Mouse (Mus musculus) c-Kit-positive CD71-negative TER-119-negative erythroid progenitor cells, embryonic 14.5 days (primary cell): ENCODE results near the gene Cd72.
A peak's percentile ranks its signal among the peaks of the same experiment; 100 is the strongest.

Experiments
- DNase-seq: peaks from one replicate; pipeline ENCODE4 v3.0.0-alpha.2; 2013; ENCODE audit warnings: low read depth

Cd72 gene

GRCm38 (mm10) chr4:43478534-43478858, 24.1 kb upstream of the Cd72 start:
- DNase-seq: no peak

- peak; percentile 87 for DNase-seq
Observed at GRCm38 (mm10) chr4:43477857-43478533, 23.6 kb upstream of the Cd72 start.

DNA sequence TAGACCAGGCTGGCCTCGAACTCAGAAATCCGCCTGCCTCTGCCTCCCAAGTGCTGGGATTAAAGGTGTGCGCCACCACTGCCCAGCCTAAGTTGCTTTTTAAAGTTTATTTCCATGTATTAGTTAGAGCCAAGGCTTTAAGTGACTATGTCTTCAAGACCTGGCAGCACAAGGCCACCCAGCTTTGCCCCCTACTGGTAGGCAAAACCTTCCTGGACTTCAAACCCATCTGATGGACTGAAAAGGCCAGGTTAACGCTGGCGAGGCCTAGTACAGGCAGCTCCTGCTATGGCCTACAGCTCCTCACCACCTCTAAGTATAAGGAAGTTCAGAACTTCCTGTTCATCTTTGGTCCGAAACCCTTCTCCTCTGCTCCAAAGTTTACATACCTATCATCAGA, 22.2 kb upstream of the Cd72 start:
- DNase-seq: no peak

DNA sequence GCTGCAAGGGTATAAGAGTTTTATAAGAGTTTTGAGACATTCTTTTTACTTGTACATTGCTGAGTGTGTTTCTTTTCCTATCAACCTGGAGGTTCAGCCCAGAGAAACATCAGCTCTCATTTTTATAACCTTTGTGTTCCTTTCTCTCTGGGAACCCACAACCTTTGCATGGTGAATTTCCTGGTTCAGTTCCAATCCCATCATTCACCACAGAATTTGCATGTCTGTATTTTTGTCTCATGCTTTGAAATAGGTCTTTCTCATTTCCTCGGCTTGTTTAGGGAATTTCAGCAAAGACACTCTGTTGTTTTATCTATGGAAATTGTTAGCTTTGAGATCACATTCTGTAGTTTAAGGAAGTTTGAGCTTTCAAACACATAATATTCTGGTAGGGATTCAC, 19.2 kb upstream of the Cd72 start:
- DNase-seq: no peak

DNA sequence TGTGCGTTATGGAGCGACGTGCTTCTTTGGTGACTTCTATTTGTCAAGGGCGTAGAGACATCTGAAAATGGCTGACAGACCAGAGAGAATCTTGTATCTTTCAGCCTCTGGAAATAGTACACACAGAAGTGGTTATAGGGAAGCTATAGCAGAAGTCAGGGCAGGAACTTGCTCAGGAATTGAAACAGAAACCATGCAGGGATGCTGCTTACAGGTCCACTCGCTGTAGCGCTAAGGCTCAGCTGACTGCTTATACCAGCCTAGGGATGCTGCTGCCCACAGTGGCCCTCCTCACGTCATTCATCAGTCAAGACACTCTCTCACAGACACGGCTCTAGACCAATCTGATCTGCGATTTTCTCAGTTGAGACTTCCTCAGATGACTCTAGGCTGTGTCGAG, 15.9 kb upstream of the Cd72 start:
- DNase-seq: no peak

DNA sequence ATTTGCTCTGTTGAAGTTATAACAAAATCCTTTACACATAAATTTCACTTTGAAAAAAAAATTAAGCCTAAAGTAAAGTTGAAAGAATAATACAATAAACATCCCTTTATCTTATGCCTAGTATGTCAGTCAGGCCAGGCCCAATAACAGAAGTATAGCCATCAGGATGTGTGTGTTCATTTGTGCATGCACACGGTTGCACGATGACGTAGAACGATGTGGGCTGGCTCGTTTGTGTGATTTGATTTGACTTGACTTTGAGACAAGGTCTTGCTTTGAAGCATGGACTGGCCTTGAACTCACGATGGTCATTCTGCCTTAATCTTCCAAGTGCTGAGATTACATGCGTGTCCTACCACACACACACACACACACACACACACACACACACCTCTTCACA, 12.4 kb upstream of the Cd72 start:
- no peak for DNase-seq

DNA sequence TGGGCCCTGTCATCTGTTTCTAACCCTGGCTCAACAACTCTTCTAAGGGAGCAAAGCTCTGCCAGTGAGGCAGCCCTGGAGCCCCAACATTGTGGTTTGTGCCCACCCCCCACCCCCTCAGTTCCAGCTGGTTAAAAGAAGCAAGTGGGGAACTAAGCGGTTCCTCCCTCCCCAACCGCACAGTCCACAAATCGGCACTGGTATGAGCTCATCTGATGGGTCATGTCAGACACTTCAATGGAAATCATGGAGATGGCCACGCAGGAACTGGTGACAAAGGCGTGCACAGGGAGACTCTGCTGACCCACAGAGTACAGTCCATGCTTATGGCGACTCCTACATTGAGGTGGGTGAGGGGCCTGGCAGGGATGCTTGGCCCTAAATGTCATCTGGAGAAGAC, 11.5 kb upstream of the Cd72 start:
- no peak for DNase-seq

GRCm38 (mm10) chr4:43463102-43463501, 8.7 kb upstream of the Cd72 start:
- DNase-seq: no peak

GRCm38 (mm10) chr4:43457124-43457523, 2.7 kb upstream of the Cd72 start:
- no peak for DNase-seq

GRCm38 (mm10) chr4:43456470-43456869, 2.0 kb upstream of the Cd72 start:
- no peak for DNase-seq

DNA sequence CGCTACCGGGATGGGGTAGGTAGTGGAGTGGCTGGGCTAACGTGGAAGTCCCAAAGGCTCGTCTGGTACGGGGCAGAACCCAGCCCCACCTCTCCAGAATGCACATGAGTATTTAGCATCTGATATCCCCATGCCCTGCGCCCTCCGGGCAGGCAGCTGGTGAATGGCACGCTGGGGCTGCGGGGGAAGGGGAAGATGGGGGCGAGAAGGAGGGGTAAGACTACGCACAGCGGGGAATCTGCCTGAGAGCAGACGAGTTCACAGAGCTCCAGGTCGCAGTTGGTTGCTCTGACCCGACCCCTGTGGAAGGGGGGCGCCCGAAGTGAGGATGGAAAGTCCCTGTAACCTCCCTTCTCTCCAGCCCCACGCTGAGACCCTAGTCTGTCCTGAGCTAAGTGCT, 1.0 kb downstream of the Cd72 start:
- no peak for DNase-seq

DNA sequence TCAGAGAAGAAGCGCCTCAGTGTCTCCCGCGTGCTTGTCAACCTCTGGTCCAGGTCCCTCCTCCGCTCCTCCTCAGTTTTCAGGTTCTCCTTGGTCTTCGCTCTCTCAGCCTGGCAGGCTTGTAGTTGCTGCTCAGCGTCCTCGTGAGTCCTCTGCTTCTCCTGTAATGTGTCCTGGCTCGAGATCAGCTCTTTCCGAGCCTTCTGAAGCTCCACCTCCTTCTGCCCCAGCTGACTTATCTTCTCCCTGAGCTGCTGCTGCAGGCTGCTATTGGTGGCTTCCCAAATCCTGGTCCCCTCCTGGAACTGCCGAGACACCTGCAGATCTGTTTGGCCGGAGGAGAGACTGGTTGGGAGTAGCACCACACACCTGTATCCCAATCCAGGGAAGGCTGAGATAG, 2.1 kb downstream of the Cd72 start:
- DNase-seq: no peak

GRCm38 (mm10) chr4:43448554-43448953, 5.9 kb downstream of the Cd72 start:
- DNase-seq: no peak

DNA sequence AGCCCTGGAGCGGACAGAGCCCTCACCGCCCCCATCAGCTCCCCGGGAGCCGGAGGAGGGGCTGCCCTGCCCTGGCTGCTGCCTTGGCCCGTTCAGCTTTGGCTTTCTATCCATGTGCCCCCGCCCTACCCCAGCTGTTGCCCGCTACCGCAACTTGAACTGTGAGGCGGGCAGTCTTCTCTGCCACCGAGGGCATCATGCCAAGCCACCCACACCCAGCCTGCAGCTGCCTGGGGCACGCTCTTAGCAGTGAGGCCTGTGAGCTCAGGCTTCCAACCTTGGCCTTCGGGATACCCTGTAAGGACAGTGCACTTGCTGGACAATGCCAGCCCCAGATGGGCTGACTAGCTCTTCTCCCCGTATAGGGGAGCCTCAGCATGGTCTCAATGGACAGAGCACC, 7.2 kb downstream of the Cd72 start:
- DNase-seq: no peak

DNA sequence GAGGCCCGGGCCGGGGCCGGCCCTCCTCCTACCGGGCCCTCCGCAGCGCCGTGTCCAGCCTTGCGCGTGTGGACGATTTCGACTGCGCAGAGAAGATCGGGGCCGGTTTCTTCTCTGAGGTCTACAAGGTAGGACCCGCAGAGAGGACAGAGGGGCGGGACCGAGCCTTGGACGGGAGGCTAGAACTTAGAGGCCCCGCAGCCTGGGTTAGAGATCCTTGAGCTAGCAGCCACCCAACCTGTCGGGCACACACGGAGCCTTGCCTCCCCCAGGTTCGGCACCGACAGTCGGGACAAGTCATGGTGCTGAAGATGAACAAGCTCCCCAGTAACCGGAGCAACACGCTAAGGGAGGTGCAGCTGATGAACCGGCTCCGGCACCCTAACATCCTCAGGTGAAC, 10.9 kb downstream of the Cd72 start:
- no peak for DNase-seq

DNA sequence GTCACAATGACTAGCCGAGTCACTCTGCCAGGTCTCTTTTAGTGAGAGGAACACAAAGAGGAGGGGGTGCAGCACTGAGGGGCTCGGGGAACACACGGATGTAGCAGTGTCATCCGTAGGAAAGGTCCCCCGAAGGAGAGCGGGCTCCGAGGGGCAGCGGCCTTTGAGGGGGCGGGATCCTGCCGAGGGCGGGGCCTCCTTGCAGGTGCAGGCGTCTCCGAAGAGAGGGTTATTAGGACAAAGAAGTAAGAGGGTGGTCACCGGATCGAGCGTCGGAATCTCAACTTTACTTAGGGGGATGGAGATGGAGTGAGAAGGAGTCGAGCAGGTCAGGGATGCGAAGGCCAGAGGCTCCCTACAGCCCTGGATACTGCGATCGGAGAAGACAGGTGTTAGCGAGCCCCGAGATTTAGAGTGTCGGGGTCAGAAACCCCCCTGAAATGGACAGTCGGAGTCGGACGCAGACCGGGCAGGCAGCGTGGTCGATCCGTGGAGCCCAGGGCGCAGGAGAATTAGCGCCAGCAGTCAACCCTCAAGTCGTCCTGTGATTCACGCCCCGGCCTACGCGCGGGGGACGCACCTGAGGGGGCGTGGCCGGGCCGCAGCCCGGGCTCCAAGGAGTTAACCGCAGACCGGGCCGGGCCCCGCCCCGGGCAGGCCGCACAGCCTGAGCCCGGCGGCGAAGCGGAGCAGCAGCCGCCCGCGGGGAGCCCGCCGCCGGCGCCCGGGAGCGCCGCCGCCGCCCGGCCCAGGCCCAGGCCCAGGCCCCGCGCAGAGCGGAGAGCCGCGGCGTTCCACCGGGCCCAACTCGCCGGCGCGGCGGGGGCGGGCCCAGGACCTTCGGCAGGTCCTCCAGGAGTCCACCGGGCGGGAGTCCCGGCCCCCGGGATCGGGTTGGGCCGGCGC, 11.7 kb downstream of the Cd72 start:
- no peak for DNase-seq

GRCm38 (mm10) chr4:43442044-43442443, 12.4 kb downstream of the Cd72 start:
- DNase-seq: peak; percentile 99

DNA sequence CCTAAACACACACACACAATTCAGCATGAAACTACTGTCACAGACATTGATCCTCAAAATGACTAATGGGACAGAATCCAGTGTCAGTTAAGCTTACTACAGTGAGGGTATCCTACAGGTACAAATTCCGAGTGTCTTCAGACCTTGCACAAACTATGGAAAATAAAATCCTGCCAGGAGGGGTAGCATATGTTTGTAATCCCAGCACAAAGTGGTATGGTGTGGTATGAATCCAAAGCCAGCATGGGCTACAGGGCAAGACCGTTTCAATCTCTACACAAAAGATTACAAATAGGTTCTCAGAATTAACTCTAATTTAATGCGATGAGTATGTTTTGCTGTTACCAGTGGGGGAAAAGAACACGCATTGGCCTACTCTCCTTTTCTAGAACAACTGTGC, 12.8 kb downstream of the Cd72 start, which contains the start of gene Tesk1:
TSS of gene Tesk1 (plus strand) at position 301 of the 400 bp plus-strand sequence.
- no peak for DNase-seq

GRCm38 (mm10) chr4:43432832-43433231, 21.6 kb downstream of the Cd72 start:
- no peak for DNase-seq

- peak; percentile 91 for DNase-seq
Observed at GRCm38 (mm10) chr4:43431690-43432089, 22.7 kb downstream of the Cd72 start.

- no peak for DNase-seq
Observed at GRCm38 (mm10) chr4:43428946-43429345, 25.5 kb downstream of the Cd72 start, which contains the start of gene Fam166b. Fam166b (minus strand) TSS chr4:43429134.

- no peak for DNase-seq
Observed at GRCm38 (mm10) chr4:43428180-43428861, 26.1 kb downstream of the Cd72 start.
